Mouse (Mus musculus) cerebellum, adult 2 months (tissue): ENCODE data around the gene Rrp36.

ENCODE experiments used
- CTCF ChIP-seq: fragments of 200-500 bp; IDR thresholded peaks from 2 replicates; pipeline ENCODE4 v1.5.1; 2011; ENCODE audit warnings: low read depth, mild to moderate bottlenecking, control low read depth, low read length, moderate library complexity, borderline replicate concordance; ENCODE audit not compliant: insufficient read depth
- POLR2A ChIP-seq: fragments of 200-500 bp; IDR thresholded peaks from 2 replicates; pipeline ENCODE4 v1.6.1; 2011; ENCODE audit warnings: low read length, control low read depth, borderline replicate concordance; ENCODE audit not compliant: insufficient read depth

GRCm38 (mm10) chr17:46656054-46656453 is 18.1 kb downstream of the Rrp36 start:
- TF ChIP-seq CTCF (no peak), POLR2A (no peak)
